Mouse (Mus musculus) liver, embryonic 14.5 days (tissue): ENCODE results near the gene Fut8.

ENCODE experiments used
- CTCF ChIP-seq: IDR thresholded peaks from 2 replicates; pipeline ENCODE4 v1.5.1; 2016; ENCODE audit warnings: antibody characterized with exemption, low read depth, control low read depth
- EP300 ChIP-seq: IDR thresholded peaks from 2 replicates; pipeline ENCODE4 v1.6.1; 2016; ENCODE audit warnings: antibody characterized with exemption, low read depth

DNA sequence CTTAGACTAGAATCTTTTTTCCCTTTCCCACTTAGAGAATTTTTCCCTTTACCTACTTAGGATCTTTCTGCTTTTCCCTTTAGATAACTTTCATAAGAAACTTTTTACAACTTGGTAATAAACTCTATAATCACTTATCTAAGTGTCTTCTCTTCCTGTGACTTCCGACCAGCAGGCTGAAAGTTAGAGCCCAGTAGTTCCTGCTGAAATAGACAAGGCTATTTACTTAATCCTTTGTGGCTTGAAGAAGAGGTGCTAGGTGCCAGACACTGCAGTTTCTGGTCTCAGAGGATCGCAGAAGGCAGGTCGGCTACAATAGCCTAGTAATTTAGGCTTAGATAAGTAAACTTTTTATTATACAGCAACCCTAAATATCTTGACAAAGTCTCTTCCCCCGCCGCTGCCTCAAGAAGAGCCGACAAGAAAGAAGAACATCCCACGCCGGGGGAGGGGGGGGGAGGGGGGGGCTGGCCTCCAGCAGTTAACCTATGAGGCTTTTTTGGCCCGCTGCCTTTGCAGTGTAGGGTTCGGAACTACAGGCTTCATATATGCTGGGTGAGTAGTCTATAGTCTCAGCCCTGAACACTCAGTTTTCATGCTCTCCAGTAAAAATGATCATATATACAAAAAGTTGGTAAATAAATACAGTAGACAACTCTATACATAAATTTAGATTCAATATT, 36.3 kb upstream of the Fut8 start:
- no peak for TF ChIP-seq CTCF
- TF ChIP-seq EP300: no peak
